Mouse (Mus musculus): Measurements from ENCODE around the gene Snip1.
A peak's percentile ranks its signal among the peaks of the same experiment; 100 is the strongest.

Gene Snip1

DNA sequence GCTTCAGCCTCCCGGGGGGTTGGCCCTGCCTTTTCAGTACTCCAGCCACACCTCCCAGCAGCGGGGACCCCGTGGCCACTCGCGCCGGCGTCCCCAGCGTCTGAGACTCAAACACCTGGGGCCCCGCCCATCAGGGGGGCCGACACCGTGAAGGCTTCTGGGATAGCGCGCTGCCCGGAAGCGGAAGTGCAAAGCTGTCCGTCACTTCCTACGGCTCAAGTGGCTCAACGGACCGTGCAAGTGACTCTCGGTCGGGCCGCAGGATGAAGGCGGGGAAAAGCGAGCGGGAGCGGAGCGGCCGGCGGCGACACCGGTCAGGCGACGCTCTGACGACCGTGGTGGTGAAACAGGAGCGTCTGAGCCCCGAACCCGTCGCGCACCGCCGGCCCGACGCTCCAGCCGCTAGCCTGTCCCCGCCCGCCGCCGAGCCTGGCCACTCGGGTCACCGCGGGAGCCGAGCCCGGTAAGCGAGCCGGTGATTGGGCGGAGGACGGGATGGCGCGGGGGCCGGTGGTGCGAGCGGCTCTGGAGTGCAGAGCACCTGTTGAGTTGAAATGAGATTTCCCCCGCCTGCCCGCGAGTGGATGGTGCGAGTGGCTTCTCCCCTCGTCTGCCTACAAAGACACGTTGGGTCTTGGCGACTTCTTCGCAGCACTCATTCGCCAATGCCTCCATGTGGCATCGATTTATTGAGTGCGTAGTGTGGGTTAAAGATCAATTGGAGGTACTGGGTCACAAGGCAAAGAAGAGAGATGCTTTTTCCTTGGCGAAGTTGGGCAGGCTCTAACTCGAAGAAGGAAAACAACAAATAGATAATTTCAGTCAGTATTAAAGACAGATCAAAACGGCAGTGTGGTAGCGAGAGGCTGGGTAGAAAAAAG lies at the start of gene Snip1:
TSS of gene Snip1 (plus strand) at position 183 of the 881 bp plus-strand sequence.
- peak; percentile 95 for DNase-seq (ENCODE audit: low read depth, low spot score)
- Histone ChIP-seq H3K27me3 (ENCODE audit: control insufficient read depth, insufficient read depth, low read length, poor library complexity, severe bottlenecking) (no peaks in the 10 kb centered on the region), H3K36me3 (ENCODE audit: control insufficient read depth, insufficient read depth, low read length, poor library complexity, severe bottlenecking) (no peaks in the 10 kb centered on the region; the same call in none of the 2 replicates)

DNA sequence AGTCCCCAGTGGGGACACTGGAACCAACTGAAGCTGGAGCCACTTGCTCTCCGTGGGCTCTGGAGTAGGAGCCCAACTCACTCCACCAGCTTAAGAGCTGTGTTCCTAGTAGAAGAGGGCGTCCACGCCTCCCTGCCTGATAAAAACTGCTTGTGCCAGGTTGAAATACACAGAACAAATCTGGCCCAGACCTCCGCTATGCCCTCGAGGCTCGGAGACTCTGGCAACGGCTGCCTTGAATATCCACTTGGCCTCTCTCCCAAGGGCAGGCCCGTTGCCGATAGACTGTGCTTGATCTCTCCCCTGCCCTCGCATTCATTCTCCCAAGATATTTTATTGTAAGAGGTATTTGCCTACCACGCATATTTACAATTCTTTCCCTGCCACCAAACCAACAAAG lies 49.0 kb upstream of the Snip1 start:
- Histone ChIP-seq H3K36me3 (ENCODE audit: control insufficient read depth, insufficient read depth, low read length, poor library complexity, severe bottlenecking) (no peaks in the 10 kb centered on the region), H3K27me3 (ENCODE audit: control insufficient read depth, insufficient read depth, low read length, poor library complexity, severe bottlenecking) (no peaks in the 10 kb centered on the region)
- DNase-seq (ENCODE audit: low read depth, low spot score) = no peak

DNA sequence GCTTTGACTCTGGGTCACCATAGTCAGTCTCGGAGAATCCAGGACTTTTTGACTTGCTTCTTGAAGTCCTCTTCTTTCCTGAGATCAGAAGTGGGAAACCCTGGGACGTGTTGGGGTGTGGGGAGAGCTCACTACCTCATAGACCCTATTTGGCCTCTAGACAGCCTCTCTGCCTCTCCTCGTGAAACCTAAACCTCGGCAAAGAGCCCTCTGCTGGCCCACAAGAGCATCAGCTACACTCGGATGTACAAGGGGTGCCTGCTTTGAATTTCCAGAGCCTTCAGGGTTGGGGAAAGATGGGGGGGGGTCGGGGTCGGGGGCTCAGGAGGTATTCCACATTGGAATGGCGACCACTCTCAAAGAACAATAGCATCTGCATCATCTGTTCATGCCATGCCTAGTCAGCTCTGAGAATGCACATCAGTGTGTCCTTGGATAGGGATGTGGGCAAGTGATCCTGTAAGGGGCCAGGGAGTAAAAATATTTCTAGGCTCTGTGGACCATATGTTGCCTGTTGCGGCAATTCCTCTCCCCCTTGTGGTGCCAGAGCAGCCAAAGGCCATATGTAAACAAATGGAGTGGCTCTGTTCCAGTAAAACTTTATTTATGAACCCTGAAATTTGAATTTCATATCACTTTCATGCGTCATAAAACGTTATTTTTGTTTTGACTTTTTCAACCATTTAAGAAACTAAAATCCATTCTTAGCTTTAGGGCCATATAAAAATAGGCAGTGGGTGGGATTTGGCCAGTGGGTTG lies 45.5 kb upstream of the Snip1 start:
- peak; percentile 10 for DNase-seq (ENCODE audit: low read depth, low spot score)
- H3K27me3 ChIP-seq (ENCODE audit: control insufficient read depth, insufficient read depth, low read length, poor library complexity, severe bottlenecking) = no peaks in the 10 kb centered on the region
- H3K36me3 ChIP-seq (ENCODE audit: control insufficient read depth, insufficient read depth, low read length, poor library complexity, severe bottlenecking) = no peaks in the 10 kb centered on the region

DNA sequence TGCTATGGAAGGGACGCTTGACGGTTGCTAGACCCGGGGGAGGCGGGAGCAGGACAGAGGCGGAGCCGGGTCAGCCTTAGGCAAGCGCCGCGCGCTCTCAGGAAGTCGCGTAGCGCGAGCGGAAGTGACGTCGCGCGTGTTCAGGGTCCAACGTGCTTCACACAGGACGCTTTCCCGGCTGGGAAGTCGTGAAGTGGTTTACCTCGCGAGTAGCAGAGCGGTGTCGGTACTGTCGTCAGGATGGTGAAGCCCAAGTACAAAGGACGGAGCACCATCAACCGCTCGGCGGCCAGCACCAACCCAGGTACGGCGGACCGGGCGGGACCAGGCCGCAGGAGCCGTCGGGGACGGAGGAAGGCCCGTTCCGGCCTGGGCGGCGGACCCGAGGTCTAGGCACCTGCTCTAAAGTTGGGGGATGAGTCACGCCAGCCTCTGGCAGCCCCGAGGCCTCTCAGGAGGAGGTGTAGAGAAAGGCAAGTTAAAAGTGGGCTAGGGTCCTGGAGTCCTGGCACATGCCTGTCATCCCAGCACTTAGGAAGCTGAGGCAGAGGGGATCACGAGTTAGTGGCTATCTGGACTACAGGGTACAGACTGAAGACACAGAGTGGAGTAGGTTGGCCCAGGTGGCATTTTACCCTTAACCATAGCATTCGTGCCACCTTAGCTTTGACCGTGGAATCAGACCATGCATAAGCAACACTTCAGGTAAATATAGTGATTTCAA lies 36.4 kb upstream of the Snip1 start:
- DNase-seq (ENCODE audit: low read depth, low spot score) = peak; percentile 94

DNA sequence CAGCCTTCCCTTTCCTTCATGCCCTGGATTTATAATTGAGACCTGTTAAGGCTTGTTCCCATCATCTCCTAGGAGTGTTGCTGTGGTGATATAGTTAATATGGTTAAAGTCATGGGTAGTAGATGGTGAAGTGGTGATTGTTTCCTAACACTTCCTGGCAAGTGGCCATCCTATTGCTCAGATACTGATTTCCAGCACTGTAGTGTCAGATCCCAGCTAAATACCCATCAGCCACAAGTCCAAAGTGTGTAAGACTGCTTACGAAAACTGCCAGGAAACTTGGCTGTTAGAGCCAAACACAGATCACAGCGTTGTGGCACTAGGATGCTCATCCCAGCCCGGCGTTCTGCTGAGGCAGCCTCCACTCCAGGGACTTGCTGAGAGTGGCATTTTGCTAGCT lies 32.1 kb upstream of the Snip1 start:
- no peaks in the 10 kb centered on the region for H3K27me3 ChIP-seq (ENCODE audit: control insufficient read depth, insufficient read depth, low read length, poor library complexity, severe bottlenecking)
- peaks cover 11% of the 10 kb centered on the region for H3K36me3 ChIP-seq (ENCODE audit: control insufficient read depth, insufficient read depth, low read length, poor library complexity, severe bottlenecking)
- no peak for DNase-seq (ENCODE audit: low read depth, low spot score)

More for the DNA sequence above, 36.4 kb upstream of the Snip1 start:
- no peaks in the 10 kb centered on the region for H3K36me3 ChIP-seq (ENCODE audit: control insufficient read depth, insufficient read depth, low read length, poor library complexity, severe bottlenecking)
- H3K27me3 ChIP-seq (ENCODE audit: control insufficient read depth, insufficient read depth, low read length, poor library complexity, severe bottlenecking) = no peaks in the 10 kb centered on the region

DNA sequence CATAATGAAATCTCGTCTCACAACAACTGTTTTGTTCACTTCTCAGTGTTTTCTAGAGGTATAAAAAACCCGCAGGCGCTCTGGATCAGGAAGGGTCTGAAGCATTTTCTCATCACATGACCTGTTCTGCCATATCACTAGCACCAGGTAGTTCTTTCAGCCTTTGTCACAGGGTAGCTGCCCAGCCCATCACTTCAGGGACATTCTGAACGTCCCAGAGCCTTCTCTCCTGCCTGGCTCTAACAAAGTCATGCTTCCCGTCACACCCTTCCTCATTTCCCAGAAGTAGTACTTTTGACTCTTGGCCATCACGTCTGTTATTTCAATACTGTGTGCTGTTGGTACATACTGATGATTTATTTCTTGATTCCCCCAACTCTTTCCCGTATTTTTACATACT lies 22.0 kb upstream of the Snip1 start:
- H3K27me3 ChIP-seq (ENCODE audit: control insufficient read depth, insufficient read depth, low read length, poor library complexity, severe bottlenecking) = no peaks in the 10 kb centered on the region
- H3K36me3 ChIP-seq (ENCODE audit: control insufficient read depth, insufficient read depth, low read length, poor library complexity, severe bottlenecking) = peaks cover 14% of the 10 kb centered on the region
- DNase-seq (ENCODE audit: low read depth, low spot score) = no peak

DNA sequence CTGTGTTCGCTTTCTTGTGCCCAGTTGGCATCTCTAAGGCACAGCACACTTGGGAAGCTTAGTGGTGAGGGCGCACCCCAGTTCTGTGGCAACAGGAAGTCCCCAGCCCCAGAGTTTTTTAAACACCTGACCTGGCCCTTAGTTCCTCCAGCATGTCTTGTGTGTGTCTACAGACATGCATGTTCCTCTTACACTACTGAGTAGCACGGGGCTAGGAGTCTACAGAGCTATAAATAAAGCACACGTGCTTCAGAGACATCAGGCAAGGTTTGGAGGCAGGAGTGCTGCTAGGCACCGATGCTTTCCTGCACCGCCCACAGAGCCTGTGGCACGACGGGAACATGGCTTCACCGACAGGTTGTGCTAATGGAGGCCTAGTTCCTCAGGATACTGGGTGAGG lies 11.1 kb upstream of the Snip1 start:
- DNase-seq (ENCODE audit: low read depth, low spot score) = peak; percentile 53
- peaks cover 10% of the 10 kb centered on the region for H3K36me3 ChIP-seq (ENCODE audit: control insufficient read depth, insufficient read depth, low read length, poor library complexity, severe bottlenecking)
- H3K27me3 ChIP-seq (ENCODE audit: control insufficient read depth, insufficient read depth, low read length, poor library complexity, severe bottlenecking) = no peaks in the 10 kb centered on the region

DNA sequence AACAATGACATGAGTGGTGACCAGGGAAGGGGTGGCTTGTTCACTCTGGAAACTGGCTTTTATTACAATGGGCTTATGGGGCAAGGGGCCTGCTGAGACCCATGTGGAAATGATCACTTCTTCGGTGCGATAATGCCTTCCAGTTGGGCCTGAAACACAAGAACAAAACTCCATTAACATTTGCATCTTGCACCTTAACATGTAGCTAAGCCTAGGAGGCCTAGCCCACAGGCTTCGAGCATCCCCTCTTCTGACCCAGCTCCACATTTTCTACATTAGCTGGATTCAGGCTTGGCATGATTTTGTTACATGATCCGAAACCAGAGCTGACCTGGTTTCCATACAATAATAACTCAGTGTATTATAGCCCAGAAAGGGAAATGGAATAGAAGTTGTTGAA lies 10.0 kb upstream of the Snip1 start:
- Histone ChIP-seq H3K27me3 (ENCODE audit: control insufficient read depth, insufficient read depth, low read length, poor library complexity, severe bottlenecking) (no peaks in the 10 kb centered on the region), H3K36me3 (ENCODE audit: control insufficient read depth, insufficient read depth, low read length, poor library complexity, severe bottlenecking) (peaks cover 10% of the 10 kb centered on the region)
- DNase-seq (ENCODE audit: low read depth, low spot score) = no peak

DNA sequence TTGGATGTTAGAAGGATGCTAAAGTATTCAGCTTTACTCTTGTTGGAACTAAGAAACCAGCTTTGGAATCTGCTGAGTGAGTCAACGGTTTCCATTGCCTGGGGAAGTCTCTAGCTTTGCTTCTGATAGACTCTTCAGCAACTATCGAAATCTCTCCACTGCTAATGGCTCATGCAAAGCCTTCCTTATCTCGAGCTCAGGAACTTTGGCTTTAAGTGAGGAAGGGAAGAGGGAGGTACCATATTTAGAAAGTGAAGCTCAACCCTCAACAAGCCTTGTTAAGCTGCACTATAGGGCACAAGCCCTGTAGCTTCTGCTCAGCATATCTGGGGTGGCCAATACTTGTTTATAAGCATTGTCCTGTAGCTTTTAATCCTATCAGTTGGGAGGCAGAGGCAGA lies 9.2 kb upstream of the Snip1 start:
- DNase-seq (ENCODE audit: low read depth, low spot score) = no peak
- no peaks in the 10 kb centered on the region for H3K27me3 ChIP-seq (ENCODE audit: control insufficient read depth, insufficient read depth, low read length, poor library complexity, severe bottlenecking)
- H3K36me3 ChIP-seq (ENCODE audit: control insufficient read depth, insufficient read depth, low read length, poor library complexity, severe bottlenecking) = peaks cover 7% of the 10 kb centered on the region

DNA sequence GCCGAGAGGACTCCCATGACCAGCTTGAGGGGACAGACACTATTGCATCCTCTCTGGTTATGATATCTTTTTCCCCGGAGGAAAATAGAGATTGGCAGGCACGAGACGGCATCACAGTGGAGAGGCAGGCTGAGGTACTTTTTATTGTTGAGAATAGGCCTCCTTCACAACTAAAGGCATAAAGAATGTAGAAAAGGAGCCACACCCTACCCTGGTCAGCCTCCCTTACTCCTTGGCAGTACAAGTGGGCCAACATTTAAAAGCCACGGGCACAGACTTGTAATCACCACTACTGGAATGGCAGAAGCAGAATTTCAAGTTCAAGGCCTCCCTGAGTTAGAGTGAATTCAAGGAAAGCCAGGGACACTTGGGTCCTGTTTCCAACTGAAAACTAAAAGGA lies 8.4 kb upstream of the Snip1 start:
- DNase-seq (ENCODE audit: low read depth, low spot score) = no peak
- H3K27me3 ChIP-seq (ENCODE audit: control insufficient read depth, insufficient read depth, low read length, poor library complexity, severe bottlenecking) = no peaks in the 10 kb centered on the region
- peaks cover 3% of the 10 kb centered on the region; the same call in 1 of the 2 replicates for H3K36me3 ChIP-seq (ENCODE audit: control insufficient read depth, insufficient read depth, low read length, poor library complexity, severe bottlenecking)

DNA sequence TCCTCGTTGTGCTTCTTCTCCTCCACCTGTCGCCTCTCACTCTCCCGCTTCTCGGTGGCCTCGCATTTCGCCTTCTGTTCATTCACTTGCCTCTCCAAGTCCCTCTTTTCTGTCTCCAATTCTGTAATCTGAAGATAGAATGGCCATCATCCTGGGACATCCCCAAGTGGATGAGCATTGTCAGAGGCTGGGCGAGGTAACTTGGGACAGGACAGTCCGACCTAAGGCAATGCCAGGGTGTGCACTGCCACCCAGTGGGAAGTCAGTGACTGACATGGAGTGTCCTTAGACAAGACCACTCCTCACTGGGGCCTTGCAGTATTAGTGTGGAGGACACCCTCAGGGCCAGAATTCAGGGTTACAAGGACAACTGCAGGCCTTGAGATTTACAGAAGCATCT lies 7.4 kb upstream of the Snip1 start:
- Histone ChIP-seq H3K27me3 (ENCODE audit: control insufficient read depth, insufficient read depth, low read length, poor library complexity, severe bottlenecking) (no peaks in the 10 kb centered on the region), H3K36me3 (ENCODE audit: control insufficient read depth, insufficient read depth, low read length, poor library complexity, severe bottlenecking) (no peaks in the 10 kb centered on the region)
- peak; percentile 65 for DNase-seq (ENCODE audit: low read depth, low spot score)

DNA sequence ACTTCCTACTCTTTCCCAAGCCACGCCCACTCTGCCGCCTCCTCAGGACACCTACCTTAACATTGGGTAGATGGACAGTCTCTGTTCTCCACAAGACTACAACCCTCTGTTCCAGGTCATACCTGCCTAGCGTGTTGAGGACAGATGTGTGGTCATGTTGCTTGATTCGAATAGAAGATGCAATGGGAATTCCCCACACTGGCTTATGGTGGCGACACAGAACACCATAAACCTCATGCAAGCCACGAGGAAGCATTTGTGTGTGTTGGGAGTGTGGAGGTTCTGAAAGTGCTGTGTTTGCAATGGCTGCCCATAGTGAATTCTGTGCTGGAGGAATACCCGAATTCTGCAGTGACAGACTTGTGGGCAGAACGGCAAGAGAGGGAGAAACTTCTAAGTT lies 2.6 kb upstream of the Snip1 start:
- DNase-seq (ENCODE audit: low read depth, low spot score) = no peak
- Histone ChIP-seq H3K36me3 (ENCODE audit: control insufficient read depth, insufficient read depth, low read length, poor library complexity, severe bottlenecking) (no peaks in the 10 kb centered on the region; the same call in 1 of the 2 replicates), H3K27me3 (ENCODE audit: control insufficient read depth, insufficient read depth, low read length, poor library complexity, severe bottlenecking) (no peaks in the 10 kb centered on the region)

DNA sequence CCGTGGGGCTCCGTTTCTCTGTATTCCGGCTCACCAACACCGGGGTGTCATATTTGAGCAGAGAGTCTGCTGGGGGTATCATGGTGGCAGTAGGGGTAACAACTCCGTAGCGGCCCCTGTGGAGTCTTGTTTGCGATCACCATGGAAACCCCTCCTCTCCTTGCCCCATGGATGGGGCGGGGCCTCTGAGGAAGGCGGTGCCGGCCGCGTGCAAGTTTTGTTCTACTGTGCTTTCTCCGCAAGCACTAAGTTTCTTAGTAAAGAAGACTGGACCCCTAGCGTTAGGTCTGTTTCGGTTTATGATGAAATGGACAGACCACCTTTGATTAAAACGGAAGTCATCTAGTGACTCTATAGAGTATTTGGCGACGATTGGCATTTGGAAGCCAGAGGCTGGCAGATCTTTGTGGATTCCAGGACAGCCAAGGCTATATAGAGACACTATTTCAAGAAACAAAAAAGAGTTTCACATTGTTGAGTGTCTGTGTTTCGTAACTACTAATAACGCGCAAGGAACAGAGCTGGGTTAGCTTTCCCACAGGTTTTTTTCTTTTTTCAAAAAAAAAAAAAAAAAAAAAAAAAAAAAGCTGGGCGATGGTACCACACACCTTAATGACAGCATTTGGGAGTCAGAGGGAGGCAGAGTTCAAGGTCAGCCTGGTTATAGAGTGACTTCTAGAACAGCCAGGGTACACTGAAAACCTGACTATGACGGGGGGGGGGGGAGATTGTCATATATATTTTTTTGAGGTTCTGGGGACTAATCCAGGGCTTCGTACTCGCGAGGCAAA lies 760 bp upstream of the Snip1 start, which contains the start of gene Dnali1:
TSS of gene Dnali1 (minus strand) at position 187 of the 791 bp plus-strand sequence.
- peak; percentile 77 for DNase-seq (ENCODE audit: low read depth, low spot score)
- Histone ChIP-seq H3K36me3 (ENCODE audit: control insufficient read depth, insufficient read depth, low read length, poor library complexity, severe bottlenecking) (no peaks in the 10 kb centered on the region; the same call in none of the 2 replicates), H3K27me3 (ENCODE audit: control insufficient read depth, insufficient read depth, low read length, poor library complexity, severe bottlenecking) (no peaks in the 10 kb centered on the region)

DNA sequence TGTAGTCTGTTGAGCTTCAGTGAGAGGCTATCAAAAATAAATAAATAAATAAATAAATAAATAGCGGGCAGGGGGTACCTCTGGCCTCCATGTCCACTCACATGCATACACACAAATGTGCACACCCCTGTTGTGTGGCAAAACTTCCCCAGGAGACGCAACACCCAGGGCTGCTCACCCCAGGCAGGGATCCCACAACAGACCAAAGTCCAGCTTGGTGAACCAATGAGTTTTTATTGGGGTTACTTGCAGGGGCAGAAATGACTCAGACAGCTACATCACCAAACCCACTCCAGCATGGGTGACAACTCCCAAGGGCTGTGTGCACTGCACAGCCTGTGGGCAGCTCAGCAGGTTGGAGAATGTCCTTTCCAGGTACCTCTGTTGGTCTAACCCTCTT lies 11.2 kb downstream of the Snip1 start:
- Histone ChIP-seq H3K36me3 (ENCODE audit: control insufficient read depth, insufficient read depth, low read length, poor library complexity, severe bottlenecking) (peaks cover 3% of the 10 kb centered on the region), H3K27me3 (ENCODE audit: control insufficient read depth, insufficient read depth, low read length, poor library complexity, severe bottlenecking) (no peaks in the 10 kb centered on the region)
- no peak for DNase-seq (ENCODE audit: low read depth, low spot score)
